Mouse (Mus musculus) E14TG2a.4 (cell line): ENCODE measurements around the gene Vcl.

ENCODE experiments used
- CTCF ChIP-seq: conservative IDR thresholded peaks from 2 replicates; pipeline ENCODE4 v1.5.1; 2014; ENCODE audit warnings: low read length
- NANOG ChIP-seq: IDR thresholded peaks from 2 replicates; pipeline ENCODE4 v1.6.1; 2014; ENCODE audit warnings: borderline replicate concordance, low read length, mixed read lengths

DNA sequence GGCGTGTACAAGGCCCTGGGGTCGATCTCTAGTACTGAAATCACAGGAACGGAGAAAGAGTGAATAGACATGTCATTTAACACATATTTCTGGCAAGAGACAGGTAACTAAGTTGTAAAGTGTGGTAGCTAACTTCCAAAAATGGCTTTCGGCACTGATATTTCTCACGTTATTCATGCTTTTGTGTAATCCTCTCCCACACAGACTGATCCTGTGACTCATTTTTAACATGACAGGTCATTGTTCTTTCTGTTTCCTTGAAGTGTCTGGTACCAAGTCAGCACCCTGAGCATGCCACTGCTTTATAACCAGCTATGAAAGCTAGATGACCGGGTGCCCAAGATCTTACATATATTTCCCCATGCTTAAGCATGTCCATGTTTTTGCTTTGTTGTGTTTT is 26.1 kb upstream of the Vcl start:
- TF ChIP-seq CTCF (no peak), NANOG (no peak)
